Mouse (Mus musculus): Measurements from ENCODE around the gene Gm16181.
A peak's percentile ranks its signal among the peaks of the same experiment; 100 is the strongest.

Gene Gm16181

DNA sequence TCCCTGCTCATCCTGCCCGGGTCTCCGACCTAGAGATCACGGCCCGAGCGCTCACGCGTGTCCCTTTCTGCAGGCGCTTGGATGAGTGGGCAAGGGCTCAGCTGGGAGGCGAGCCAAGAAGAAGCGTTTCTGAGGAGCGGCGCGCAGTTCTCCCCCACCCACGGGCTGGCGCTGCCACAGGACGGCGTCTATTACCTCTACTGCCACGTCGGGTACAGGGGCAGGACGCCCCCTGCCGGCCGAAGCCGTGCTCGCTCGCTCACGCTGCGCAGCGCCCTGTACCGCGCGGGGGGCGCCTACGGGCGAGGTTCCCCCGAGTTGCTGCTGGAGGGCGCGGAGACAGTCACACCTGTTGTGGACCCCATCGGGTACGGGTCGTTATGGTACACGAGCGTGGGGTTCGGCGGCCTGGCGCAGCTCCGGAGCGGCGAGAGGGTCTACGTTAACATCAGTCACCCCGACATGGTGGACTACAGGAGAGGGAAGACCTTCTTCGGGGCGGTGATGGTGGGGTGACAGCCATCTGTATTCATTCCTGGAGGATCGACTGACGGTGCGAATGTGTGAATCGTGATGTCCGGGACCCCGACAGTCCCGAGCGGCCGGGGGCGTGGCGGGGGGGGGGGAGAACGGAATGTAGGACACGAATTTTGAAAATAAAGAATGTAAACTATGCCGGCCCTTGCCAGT is 24.9 kb upstream of the Gm16181 start:
- DNase-seq (ENCODE audit: low read depth, low spot score) = no peak

DNA sequence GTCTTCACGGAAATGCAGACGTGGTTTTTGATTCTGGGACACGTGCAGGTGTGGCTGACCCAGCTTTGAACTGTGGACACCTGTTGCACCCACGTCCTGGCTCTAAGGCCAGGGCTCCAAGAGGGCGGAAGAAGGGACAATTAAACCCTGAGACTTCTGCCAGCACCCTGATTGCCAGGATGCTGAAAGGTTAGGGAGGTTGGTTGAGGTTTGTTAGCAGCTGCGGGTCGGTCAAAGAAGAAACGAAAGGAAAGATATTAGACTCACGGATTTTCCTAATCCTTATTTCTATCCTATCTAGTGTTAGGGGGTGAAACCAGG is 24.4 kb upstream of the Gm16181 start:
- DNase-seq (ENCODE audit: low read depth, low spot score) = no peak

DNA sequence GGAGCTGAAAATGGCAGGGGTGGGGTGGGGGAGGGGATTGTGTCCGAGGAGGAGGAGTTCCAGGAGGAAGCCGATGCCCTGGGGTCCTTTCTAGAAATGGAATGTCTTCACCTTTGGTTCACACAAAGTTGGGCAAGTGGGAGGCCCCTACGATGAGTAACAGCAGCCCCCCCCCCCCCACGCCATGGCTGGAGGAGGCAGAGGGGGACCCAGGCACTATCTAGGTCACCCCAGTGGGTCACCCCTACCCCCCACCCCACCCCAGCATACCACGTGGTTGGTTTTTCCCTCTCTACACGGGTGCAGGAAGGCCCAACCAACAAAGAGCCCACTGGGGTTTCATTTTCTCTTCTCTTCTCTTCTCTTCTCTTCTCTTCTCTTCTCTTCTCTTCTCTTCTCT is 23.5 kb upstream of the Gm16181 start:
- DNase-seq (ENCODE audit: low read depth, low spot score) = no peak

DNA sequence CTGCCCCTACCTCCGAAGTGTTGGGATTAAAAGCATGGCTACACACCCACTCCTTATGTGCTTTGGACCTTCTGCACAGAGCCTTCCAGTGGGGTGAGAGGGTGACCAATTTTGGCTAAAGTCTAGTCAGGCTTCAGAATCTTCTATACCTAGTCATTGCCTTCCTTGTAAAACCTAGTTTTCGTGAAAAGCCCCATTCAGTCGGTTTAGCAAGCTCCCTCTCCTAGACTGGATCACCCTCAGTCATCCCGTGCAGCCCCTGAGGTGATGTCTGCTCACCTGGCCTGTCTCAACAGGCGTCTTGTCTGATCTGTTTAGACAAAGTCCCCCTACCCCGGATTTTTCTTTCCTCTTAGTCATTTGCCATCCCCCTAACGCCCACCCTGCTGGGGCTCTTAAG is 22.6 kb upstream of the Gm16181 start:
- no peak for DNase-seq (ENCODE audit: low read depth, low spot score)

DNA sequence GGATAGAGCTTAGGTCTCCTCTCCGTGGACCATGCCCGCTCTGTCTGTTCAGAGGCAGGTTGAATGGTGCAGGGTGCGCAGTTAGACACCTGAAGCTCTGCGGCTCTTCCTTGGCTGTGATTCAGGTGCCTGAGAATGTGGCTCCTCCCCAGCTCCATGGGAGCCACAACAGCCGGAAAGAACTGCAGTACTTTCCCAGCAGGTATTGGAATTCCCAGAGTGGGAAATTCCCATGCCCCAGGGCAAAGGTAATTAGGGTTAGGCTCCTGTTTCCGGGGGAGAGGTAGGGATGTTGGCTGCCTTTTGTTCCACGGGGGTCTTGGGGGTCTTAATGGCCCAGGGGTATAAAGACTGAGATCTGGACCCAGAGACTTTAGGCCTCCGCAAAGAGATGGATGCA is 21.7 kb upstream of the Gm16181 start:
- DNase-seq (ENCODE audit: low read depth, low spot score) = no peak

DNA sequence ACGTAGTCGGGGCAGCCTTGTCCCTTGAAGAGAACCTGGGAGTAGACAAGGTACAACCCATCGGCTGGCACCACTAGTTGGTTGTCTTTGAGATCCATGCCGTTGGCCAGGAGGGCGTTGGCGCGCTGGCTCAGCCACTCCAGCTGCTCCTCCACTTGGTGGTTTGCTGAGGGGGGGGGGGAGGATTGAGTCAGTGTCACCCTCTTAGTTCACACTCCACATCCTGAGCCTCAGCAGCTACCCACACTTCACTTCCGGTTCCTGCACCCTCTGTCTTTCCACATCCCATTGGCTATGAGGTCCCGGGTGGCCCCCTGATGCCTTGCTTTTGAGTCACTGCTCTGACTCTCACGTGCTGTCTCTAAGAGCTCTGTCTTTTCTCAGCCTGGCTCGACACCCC is 20.2 kb upstream of the Gm16181 start:
- DNase-seq (ENCODE audit: low read depth, low spot score) = no peak

DNA sequence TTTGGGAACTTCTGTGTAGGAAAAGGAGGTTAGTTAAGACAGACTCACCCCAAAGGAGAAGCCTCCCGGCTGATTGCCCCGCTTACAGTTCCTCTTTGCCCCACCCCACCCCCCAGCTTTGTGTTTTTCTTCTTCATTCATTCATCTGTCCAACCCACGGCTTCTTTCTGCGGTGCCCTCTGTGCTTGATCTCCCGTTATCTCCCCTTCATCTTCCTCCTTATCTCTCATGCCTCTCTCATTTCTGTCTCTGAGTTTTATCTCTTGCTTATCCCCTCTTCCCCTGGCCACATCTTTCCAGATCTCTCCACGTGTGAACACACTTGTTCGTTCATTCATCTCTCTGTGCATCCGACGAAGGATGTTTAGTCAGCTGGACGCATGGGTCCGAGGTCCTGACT is 19.5 kb upstream of the Gm16181 start:
- DNase-seq (ENCODE audit: low read depth, low spot score) = no peak

DNA sequence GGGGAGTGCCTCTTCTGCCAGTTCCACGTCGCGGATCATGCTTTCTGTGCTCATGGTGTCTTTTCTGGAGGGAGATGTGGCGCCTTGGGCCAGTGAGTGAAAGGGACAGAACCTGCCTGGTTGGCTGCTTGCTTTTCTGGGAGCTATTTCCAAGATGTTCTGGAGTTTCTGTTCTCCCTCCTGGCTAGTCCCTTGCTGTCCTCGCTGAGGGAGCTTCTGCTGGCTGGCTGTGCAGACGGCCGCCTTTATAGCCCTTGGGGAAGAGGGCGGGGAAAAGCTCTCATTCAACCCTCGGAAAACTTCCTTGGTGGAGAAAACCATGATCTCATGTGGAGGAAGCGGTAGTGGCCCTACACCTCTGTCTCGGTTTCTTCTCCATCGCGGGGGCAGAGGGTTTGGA is 18.8 kb upstream of the Gm16181 start, which contains the start of gene Tnf:
Tnf (minus strand) TSS at position 221 of the 400 bp plus-strand sequence.
- no peak for DNase-seq (ENCODE audit: low read depth, low spot score)

DNA sequence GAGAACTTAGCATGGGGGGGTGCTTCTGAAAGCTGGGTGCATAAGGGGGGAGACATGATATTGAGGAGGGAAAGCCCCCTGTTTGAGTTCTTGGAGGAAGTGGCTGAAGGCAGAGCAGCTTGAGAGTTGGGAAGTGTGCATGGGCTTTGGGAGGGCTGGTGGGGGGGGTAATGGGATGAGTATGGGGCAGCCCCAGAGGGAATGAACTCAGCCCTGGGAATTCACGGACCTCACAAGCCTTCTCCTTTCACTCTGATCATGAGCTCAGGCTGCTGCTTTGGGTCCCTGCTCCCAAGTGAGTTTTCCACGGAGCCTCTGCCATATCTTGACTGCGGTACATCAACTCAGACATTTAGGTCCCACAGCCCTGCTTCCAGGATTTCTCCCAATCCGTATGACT is 18.2 kb upstream of the Gm16181 start:
- DNase-seq (ENCODE audit: low read depth, low spot score) = no peak

DNA sequence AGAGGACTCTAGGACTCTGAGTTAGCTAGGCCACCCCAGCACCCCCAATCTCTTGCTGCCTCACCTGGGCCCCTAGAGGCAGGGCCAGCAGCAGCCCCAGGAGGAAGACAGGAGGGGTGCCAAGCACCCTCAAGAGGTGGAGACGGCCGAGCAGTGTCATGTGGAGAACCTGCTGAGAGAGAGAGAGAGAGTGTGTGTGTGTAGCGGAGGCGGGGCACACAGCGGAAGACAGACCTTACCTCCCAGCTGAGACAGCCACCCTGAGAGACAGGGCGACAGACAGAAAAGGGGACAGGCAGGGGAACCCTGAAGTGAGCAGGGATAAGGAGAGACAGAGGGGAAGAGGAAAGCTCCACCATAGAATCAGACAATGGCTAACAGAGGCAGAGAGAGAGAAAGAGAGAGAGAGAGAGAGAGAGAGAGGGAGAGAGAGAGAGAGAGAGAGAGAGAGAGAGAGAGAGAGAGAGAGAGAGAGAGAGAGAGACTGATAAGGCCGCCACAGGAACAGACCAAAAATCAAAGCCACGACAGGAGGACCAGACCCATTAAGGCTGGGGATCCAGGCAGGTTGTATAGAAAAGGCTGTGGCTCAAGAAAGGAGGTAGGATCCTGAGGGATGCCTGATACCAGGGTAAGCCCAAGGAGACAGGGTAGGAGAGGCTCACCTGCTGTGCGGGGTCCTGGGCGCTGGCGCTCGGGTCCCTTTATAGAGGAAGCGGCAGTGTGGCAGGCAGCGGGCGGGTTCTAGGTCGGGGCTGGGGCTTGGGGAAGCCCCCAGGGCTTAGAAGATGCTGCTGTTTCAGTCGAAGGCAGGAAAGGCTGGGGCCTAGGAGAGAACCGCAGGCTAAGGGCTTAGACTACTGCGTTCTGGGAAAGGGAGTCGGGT is 15.9 kb upstream of the Gm16181 start, which contains the start of gene Lta:
Lta (minus strand) TSS at position 858 of the 886 bp plus-strand sequence.
- DNase-seq (ENCODE audit: low read depth, low spot score) = no peak

DNA sequence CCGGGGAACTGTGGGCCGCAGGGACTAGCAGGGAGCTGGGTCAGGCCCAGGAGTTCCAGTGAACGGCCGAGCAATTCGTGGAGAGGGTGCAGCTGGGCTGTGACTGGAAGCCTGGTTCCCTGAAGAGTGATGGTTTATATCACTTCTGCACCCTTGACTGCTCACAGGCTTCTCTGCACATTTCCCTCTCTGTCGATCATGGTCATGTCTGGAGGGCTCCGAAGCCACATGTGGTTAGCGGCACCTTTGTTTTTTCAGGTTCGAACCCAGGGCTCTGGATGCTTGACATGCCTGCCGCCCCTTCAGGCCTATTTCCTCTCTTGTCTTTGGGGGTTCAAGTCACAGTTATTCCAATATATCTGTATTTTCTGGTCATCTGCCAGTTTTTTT is 15.3 kb upstream of the Gm16181 start:
- DNase-seq (ENCODE audit: low read depth, low spot score) = no peak

DNA sequence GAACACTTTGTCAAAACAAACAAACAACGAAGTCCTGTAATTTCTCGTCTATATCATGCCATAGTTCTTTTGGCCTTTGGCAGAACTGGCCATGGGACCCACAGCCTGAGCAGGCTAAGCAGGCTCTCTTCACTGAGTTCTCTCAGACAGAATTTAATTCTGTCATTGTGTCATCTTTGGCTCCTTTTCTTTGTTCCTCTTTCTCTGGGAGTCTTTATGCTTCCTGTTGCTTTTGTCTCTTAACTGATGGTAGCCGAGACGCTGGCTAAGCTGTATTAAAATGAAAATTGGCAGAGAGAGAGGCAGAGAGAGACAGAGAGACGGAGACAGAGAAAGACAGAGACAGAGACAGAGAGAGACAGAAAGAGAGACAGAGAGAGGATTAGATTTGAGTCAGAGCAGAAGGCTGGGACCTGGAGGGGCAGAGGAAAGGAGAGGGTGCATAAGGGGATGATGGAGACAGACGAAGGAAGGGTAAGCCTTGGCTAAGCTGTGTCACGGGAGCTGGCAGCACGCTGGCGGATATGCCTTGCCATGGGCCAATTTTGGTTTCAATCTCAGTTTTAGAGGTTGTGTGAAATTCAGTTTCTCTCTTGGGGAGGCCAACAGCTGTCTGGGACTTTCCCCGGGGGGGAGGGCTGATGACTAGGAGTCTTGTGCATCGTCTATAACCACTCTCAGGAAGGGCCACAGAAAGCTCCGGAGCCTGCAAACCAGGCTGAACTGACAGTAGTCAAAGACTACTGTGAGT is 10.7 kb upstream of the Gm16181 start:
- DNase-seq (ENCODE audit: low read depth, low spot score) = no peak

DNA sequence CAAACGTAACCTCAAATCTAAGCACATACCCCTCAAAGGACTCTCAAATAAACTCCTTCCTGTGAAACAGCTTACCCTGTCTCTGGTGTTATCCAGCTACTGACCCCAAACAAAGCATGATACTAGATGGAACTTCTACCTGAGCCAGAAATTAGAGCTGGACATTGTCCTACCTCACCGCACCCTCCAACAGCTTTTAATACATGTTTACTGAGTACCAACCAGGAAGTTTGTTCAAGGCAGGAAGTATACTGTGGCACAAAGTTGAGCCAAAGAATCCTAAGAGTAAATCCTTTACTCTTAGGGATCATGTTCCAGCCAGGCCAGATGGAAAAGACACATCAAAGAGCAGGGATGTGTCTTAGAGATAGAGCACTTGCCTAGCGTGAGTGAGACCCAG is 10.0 kb upstream of the Gm16181 start:
- DNase-seq (ENCODE audit: low read depth, low spot score) = no peak

DNA sequence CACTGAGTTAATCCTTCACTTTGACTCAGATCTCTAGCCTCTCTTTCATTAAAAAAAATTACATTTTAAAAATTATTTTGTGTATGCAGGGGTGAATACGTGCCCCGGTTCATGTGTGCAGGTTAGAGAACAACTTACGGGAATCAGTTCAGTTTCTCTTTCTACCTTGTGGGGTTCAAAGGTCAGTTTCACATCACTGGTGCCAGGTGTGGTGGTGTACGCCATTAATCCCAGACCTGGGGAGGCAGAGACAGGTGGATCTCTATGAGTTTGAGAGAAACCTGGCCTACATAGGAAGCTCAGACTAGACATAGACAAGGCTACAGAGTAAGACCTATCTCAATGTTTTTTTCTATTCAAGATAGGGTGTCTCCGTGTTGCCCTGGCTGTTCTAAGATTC is 7.6 kb upstream of the Gm16181 start:
- no peak for DNase-seq (ENCODE audit: low read depth, low spot score)

DNA sequence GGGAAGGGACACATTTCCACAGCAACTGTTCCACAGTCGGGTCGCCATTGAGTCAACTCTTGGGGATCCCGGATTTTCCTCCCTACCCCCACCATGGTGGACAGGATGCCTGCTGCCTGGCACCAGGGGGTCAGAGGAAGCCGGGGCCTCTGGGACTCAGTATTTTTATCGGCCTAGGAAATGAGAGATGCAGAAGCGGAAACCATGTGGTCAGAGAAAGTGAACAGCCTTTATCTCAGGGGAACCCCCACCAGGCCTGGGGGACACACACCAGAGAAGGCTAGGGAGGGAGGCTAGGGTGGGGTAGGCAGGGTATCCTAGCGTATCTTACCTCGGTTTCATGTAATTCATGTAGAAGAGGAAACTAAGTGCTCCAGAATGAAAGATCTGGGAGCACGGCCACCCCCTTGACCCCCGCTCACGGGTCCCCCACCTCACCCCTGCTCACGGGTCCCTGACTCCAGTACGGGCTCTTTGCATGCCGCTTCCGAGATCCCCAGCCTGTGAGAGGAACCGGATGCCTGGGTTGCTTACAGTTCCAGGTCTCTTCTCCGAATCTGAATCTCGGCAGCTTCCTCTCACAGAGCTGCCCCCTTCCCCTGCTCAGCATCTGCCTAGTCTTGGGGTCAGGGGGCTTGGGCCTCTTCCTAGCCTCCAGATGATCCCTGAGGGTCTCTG is 2.0 kb upstream of the Gm16181 start:
- DNase-seq (ENCODE audit: low read depth, low spot score) = no peak

DNA sequence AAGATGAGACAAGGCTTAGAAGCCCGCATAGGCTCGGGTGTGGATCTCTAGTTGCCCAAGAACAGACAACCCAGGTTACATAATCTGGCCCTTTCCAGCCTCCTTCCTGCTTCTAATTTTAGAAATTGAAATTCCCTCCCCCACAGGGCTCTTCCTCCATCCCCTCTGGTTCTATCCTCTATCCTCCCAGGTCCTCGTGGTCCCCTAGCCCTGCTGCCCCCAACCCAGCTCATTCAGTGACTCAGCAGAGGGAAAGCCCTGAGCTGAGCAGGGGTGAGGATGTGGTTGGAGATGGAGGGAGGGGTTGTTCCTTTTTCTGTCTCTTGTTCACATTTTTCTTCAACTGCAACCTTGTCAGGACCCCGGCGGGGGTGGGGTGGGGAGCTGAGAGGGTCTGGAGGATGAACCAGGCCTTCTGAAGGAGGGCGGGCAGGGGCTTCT is 1.0 kb upstream of the Gm16181 start:
- DNase-seq (ENCODE audit: low read depth, low spot score) = no peak

DNA sequence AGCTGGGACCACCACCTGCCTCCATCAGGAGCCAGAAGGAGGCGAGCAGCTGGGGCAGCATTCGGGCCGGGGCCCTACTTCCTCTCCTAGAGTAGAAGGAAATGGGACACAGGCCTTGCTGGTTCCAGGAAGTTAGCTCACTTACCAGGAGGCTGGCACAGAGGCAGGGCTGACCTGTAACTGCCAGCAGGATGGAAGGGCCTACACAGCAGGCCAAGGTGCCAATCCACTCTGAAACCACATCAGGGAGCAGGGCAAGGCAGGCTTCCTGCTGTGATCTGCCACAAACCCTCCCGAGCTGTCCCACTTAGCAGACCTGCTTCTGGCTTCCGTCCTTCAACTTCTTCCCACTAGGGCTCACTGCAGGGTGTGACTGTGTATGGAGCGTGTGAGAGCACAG is 1.7 kb downstream of the Gm16181 start:
- no peak for DNase-seq (ENCODE audit: low read depth, low spot score)

DNA sequence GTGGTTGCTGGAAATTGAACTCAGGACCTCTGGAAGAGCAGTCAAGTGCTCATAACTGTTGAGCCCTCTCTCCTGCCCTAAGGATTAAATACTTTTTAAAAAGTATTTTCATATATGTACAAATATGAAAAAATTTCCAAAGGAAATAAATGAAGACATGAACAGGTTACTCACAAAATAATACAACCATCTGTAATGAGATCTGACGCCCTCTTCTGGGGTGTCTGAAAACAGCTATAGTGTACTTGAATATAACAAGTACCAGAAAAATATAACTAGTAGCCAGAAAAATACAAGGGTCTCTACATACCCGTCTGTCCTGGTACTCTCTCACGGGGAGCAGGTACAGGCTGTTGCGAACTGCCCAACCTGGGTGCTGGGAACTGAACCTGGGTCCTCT is 4.0 kb downstream of the Gm16181 start:
- DNase-seq (ENCODE audit: low read depth, low spot score) = no peak

DNA sequence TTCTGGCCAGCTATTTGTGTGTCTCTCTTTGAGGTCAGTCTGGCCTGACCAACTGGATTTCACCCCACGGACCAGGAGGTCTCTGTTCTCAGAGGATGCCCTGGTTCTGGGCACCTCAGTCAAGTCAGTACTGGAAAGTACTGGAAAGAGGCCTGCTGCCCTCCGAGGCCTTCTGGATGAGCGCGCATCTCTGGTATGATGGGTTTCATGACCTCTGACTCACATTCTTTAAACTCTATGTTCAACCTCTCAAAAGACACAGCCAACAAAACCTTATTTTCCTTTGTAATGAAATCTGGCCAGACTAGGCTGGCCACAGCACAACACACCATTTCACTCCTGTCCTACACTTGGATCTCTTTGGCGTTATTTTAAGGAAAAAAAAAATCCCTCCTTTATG is 4.8 kb downstream of the Gm16181 start:
- no peak for DNase-seq (ENCODE audit: low read depth, low spot score)

DNA sequence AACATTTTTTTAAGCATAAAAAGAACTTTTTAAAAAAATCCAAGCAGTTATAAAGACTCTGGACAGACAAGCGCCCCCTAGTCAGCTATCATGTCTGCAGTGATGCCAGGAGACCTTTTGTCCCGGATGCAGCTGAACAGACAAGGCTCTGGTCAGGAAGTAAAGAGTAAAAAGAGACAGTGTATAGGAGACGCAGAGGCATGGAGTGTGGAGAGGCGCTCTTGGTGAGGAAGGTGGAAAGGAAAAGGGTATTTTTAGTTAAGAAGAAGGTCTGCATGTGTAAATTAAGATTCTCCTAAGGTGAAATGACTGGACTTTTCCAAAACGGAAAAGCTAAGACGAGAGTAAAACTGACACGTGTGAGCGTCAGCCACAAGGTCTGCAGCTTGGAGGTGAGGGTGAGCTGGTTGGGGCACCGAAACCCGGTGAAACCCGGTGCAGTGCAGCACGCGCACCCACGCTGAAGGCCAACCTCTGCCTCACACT is 6.0 kb downstream of the Gm16181 start:
- DNase-seq (ENCODE audit: low read depth, low spot score) = no peak

DNA sequence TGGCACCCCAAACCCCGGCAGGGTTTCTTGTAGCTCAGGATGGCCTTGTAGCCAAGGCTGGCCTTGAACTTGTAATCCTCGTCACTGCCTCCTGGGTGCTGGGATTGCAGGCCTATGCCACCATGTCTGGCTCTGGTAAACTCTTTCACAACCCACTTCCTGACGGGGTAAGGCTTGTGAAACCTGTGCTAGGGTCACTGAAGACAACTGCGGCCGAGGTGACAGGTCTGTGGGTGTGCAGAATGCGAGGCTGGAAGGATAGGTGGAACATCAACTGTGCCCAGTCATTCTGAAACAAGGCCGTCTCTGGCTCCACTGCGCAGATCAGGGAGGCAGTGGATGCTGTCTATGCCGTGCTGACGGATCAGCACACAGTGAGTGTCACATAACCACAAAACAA is 10.4 kb downstream of the Gm16181 start:
- no peak for DNase-seq (ENCODE audit: low read depth, low spot score)

DNA sequence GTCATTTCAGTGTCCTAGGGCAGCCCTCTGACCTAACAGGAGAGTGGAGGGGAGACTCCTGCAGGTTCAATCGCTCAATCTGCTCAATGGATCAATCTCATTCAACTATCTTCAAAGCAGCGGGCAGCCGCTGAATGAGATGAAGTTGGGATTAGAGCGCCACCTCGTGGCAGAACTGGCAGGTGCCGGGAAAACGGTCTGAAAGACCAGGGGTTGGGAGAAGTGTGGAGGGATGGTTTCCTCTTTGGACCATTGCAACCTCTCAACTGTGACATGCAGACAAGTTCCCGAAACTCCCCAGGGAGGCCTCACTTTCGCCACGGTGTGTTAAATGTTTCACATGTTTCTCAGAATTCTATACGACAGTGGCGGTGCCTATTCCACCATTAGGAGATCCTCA is 11.4 kb downstream of the Gm16181 start:
- DNase-seq (ENCODE audit: low read depth, low spot score) = peak; percentile 50
